In genomic region chr11:99065979-99066378, GRCm38 (mm10) we compare ENCODE assay signal across 8 mouse cellular contexts. TPM values are rescaled to one million over a fixed set of nuclear protein-coding genes. Genes with fewer than 3 reads are reported as not detected.
A peak's percentile ranks its signal among the peaks of the same experiment; 100 is the strongest.
DNase-seq lines count a peak whose midpoint lies in the region; ATAC-seq and TF ChIP-seq lines count a peak whose summit lies in the region.

No protein-coding gene starts in this region.

- peaks cover 25% of the 10 kb centered on the region for H3K4me1 ChIP-seq in midbrain, embryonic 10.5 days
- peaks cover 6% of the 10 kb centered on the region; the same call in 1 of the 2 replicates for H3K4me1 ChIP-seq in midbrain, embryonic 16.5 days (ENCODE audit: control insufficient read depth, insufficient read depth, low read length)
- no peaks in the 10 kb centered on the region for H3K4me1 ChIP-seq in spleen, adult 2 months (ENCODE audit: control insufficient read depth, insufficient read depth, insufficient read length)

- H3K27me3 ChIP-seq in midbrain, embryonic 10.5 days (ENCODE audit: low read depth, poor library complexity, severe bottlenecking): no peaks in the 10 kb centered on the region; the same call in 1 of the 2 replicates
- no peaks in the 10 kb centered on the region for H3K27me3 ChIP-seq in midbrain, embryonic 16.5 days (ENCODE audit: control insufficient read depth, insufficient read depth, low read depth, low read length)
- no peaks in the 10 kb centered on the region for H3K27me3 ChIP-seq in spleen, adult 2 months (ENCODE audit: control insufficient read depth, insufficient read depth, low read length)

- H3K4me2 ChIP-seq in midbrain, embryonic 16.5 days (ENCODE audit: low read length): no peak overlapping the region

- DNase-seq in midbrain, embryonic 10.5 days (ENCODE audit: low spot score): peak; percentile 77
- peak; percentile 58 to 68 for DNase-seq in cerebellum, postnatal 36 days
- DNase-seq in gastrocnemius, adult 18-20 months (ENCODE audit: low spot score): peak; percentile 90
- DNase-seq in left cerebral cortex, adult 8-10 months (ENCODE audit: low spot score in 2 of 2): peak; percentile 54 to 79
- DNase-seq in spleen, adult 2 months (ENCODE audit: low read depth in 1 of 2, low spot score in 2 of 2): peak; percentile 54 to 60

- no peaks in the 10 kb centered on the region for H3K36me3 ChIP-seq in midbrain, embryonic 10.5 days
- H3K36me3 ChIP-seq in midbrain, embryonic 16.5 days (ENCODE audit: control insufficient read depth, insufficient read depth, low read length): no peaks in the 10 kb centered on the region
- no peaks in the 10 kb centered on the region for H3K36me3 ChIP-seq in spleen, adult 2 months (ENCODE audit: control insufficient read depth, insufficient read depth, low read length)

- whole genome bisulfite sequencing in midbrain, embryonic 10.5 days: 29% methylated on average over 2 of the region's 2 CpGs
- WGBS in midbrain, embryonic 16.5 days: 20% methylated on average over 2 of the region's 2 CpGs
- 37% methylated on average over 2 of the region's 2 CpGs for WGBS in spleen, adult 2 months

- no peak overlapping the region for H3K4me3 ChIP-seq in midbrain, embryonic 10.5 days
- no peak overlapping the region for H3K4me3 ChIP-seq in midbrain, embryonic 16.5 days (ENCODE audit: low read depth, low read length)
- no peak overlapping the region for H3K4me3 ChIP-seq in spleen, adult 2 months (ENCODE audit: extremely low read depth, insufficient read depth, insufficient read length)

- H3K9ac ChIP-seq in midbrain, embryonic 16.5 days (ENCODE audit: low read depth, low read length): no peak overlapping the region

- no peak for TF ChIP-seq POLR2A in spleen, adult 2 months (IDR thresholded peaks at IDR 0.05; ENCODE audit: low read depth, low read length)

- no peak for ATAC-seq in midbrain, embryonic 16.5 days
- peak; percentile 52 for ATAC-seq in inflammation-experienced regulatory T-cells, adult 6 months
- ATAC-seq in megakaryocyte, adult 5-6 weeks (ENCODE audit: poor library complexity, severe bottlenecking): peak; percentile 90

- H3K9me3 ChIP-seq in midbrain, embryonic 10.5 days (replicated peaks): no peaks in the 10 kb centered on the region
- H3K9me3 ChIP-seq in midbrain, embryonic 16.5 days (replicated peaks; ENCODE audit: control insufficient read depth, low read length, poor library complexity, severe bottlenecking): no peaks in the 10 kb centered on the region

- H3K27ac ChIP-seq in midbrain, embryonic 10.5 days (replicated peaks): peak overlapping the region; percentile 57
- no peak overlapping the region for H3K27ac ChIP-seq in midbrain, embryonic 16.5 days (ENCODE audit: low read length)
- no peak overlapping the region for H3K27ac ChIP-seq in spleen, adult 2 months (ENCODE audit: insufficient read depth, low read length)

- TF ChIP-seq CTCF in spleen, adult 2 months (IDR thresholded peaks at IDR 0.05; ENCODE audit: extremely low read depth, insufficient read depth, insufficient read length, insufficient replicate concordance): peak; percentile 74; the same call in 1 of the 2 replicates

RNA-seq across cellular contexts. Expression of gene Tns4, which starts 23.1 kb away (rescaled TPM):
- polyA plus RNA-seq in midbrain, embryonic 10.5 days (2016; fragmentation: Nextera tagmentation; extraction: Ambion mirVana): 0.55 and 0.84 TPM in 2 replicates
- 0.04 and 0.09 TPM in 2 replicates for polyA plus RNA-seq in midbrain, embryonic 16.5 days (2015; fragmentation: Nextera tagmentation; extraction: Ambion mirVana)
- total RNA-seq in gastrocnemius, adult 18-20 months (2021): under 1 TPM in 1 of 2 experiments, not detected in 1; 0.07 TPM
- under 1 TPM; 0.30 to 0.58 (median 0.51) TPM for polyA plus RNA-seq in inflammation-experienced regulatory T-cells, adult 6 months (2017; shearing (Covaris generic))
- total RNA-seq in left cerebral cortex, adult 8-10 months (2022): under 1 TPM; 0.22 to 0.72 (median 0.44) TPM
- 7.4 and 8.6 TPM in 2 replicates for total RNA-seq in megakaryocyte, adult 5-6 weeks (2015)
- total RNA-seq in megakaryocyte, adult 5-6 weeks (2017): 4.1 and 4.6 TPM in 2 replicates
- polyA plus RNA-seq in spleen, adult 2 months (2012; rRNA removed): 1.3 and 2.2 TPM in 2 replicates

RNA-seq across cellular contexts. Expression of gene Igfbp4, which starts 24.9 kb away (rescaled TPM):
- polyA plus RNA-seq in midbrain, embryonic 10.5 days (2016; fragmentation: Nextera tagmentation; extraction: Ambion mirVana): 290 and 322 TPM in 2 replicates
- polyA plus RNA-seq in midbrain, embryonic 16.5 days (2015; fragmentation: Nextera tagmentation; extraction: Ambion mirVana): 117 and 119 TPM in 2 replicates
- total RNA-seq in gastrocnemius, adult 18-20 months (2021): 10 to 100 TPM; 30.0 to 48.5 TPM
- 10 to 100 TPM in 2 of 3 experiments, under 1 TPM in 1; 0.09 to 20.6 (median 14.8) TPM for polyA plus RNA-seq in inflammation-experienced regulatory T-cells, adult 6 months (2017; shearing (Covaris generic))
- 10 to 100 TPM; 66.1 to 77.1 (median 71.3) TPM for total RNA-seq in left cerebral cortex, adult 8-10 months (2022)
- 16.0 and 17.3 TPM in 2 replicates for total RNA-seq in megakaryocyte, adult 5-6 weeks (2015)
- total RNA-seq in megakaryocyte, adult 5-6 weeks (2017): 31.3 and 33.3 TPM in 2 replicates
- polyA plus RNA-seq in spleen, adult 2 months (2012; rRNA removed): 274 and 328 TPM in 2 replicates

RNA-seq across cellular contexts. Expression of gene Top2a, which starts 42.0 kb away (rescaled TPM):
- 357 and 364 TPM in 2 replicates for polyA plus RNA-seq in midbrain, embryonic 10.5 days (2016; fragmentation: Nextera tagmentation; extraction: Ambion mirVana)
- polyA plus RNA-seq in midbrain, embryonic 16.5 days (2015; fragmentation: Nextera tagmentation; extraction: Ambion mirVana): 20.4 and 29.1 TPM in 2 replicates
- total RNA-seq in gastrocnemius, adult 18-20 months (2021): under 1 TPM; 0.09 to 0.21 TPM
- 100 to 1,000 TPM in 1 of 3 experiments, 10 to 100 TPM in 2; 34.9 to 332 (median 36.3) TPM for polyA plus RNA-seq in inflammation-experienced regulatory T-cells, adult 6 months (2017; shearing (Covaris generic))
- 1 to 10 TPM in 3 of 4 experiments, under 1 TPM in 1; 0.94 to 2.5 (median 1.4) TPM for total RNA-seq in left cerebral cortex, adult 8-10 months (2022)
- 299 and 310 TPM in 2 replicates for total RNA-seq in megakaryocyte, adult 5-6 weeks (2015)
- total RNA-seq in megakaryocyte, adult 5-6 weeks (2017): 694 and 703 TPM in 2 replicates
- 5.4 and 5.9 TPM in 2 replicates for polyA plus RNA-seq in spleen, adult 2 months (2012; rRNA removed)
